Mouse (Mus musculus) bone marrow macrophage, adult 2 months (primary cell): ENCODE results near the gene Lrp4. TPM values are rescaled to one million over a fixed set of nuclear protein-coding genes. Genes with fewer than 3 reads are reported as not detected.
A peak's percentile ranks its signal among the peaks of the same experiment; 100 is the strongest.

Source experiments
- H3K27ac ChIP-seq: 2 replicates; pipeline ENCODE4 v1.5.1; 2012; ENCODE audit warnings: low read depth, low read length; ENCODE audit not compliant: insufficient read depth
- H3K4me1 ChIP-seq: 2 replicates; pipeline ENCODE4 v1.6.1; 2012; ENCODE audit warnings: low read length; ENCODE audit not compliant: control insufficient read depth, insufficient read depth
- H3K4me3 ChIP-seq: 2 replicates; pipeline ENCODE4 v1.5.1; 2012; ENCODE audit warnings: mild to moderate bottlenecking, low read length, moderate library complexity; ENCODE audit not compliant: insufficient read depth
- CTCF ChIP-seq: IDR thresholded peaks from 2 replicates; pipeline ENCODE4 v1.5.1; 2012; ENCODE audit warnings: low read depth, mild to moderate bottlenecking, low read length, moderate library complexity
- POLR2A ChIP-seq: IDR thresholded peaks from 2 replicates; pipeline ENCODE4 v1.6.1; 2012; ENCODE audit warnings: mild to moderate bottlenecking, low read depth, low read length, borderline replicate concordance
- polyA plus RNA-seq: library from polyadenylated mRNA; stranded (reverse); fragments of >200 nt; gene quantifications from 2 replicates; pipeline ENCODE4 v1.2.4, GENCODE M21; 2012; ENCODE audit not compliant: missing spikeins, insufficient read depth, insufficient read length

The Lrp4 gene
- polyA plus RNA-seq, 1 experiment: 3.8 TPM

DNA sequence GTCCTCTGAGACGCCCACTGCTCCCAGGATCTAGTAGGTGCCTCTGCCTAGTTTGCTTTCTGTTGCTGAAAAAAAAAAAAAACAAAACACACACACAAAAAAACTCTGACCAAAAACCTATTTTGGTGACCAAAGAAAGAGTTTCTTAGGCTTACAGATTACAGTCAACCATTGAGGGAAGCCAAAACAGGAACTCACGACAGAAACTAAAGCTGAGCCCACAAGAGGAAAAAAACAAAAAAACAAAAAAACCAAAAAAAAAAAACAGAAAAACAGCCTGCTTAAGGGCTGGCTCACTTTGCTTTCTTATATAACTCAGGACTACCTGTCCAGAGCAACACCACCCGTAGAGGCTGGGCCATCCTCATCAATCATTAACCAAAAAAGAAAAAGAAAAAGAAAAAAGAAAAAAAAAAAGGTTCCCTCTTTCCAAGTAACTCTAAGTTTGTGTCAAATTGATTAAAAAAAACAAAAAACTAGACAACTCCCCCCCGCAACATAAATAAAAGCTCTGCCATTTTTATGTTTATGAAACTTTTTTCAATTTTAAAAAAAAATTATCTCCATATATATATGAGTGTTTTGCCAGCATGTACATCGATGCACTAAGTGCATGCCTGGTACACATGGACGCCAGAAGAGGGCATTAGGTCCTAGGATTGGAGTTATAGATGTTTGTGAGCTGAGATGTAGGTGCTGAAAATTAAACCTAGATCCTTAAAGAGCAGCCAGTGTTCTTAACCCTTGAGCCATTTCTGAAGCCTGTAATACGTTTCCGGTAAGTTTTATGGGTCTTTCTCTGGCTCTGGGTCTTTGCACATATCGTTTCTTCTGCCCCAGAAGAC lies 3.9 kb upstream of the Lrp4 start:
- Histone ChIP-seq H3K4me1 (peaks cover 4% of the 10 kb centered on the region), H3K4me3 (no peak overlapping the region), H3K27ac (no peak overlapping the region)
- no peak for TF ChIP-seq CTCF
- no peak for TF ChIP-seq POLR2A

DNA sequence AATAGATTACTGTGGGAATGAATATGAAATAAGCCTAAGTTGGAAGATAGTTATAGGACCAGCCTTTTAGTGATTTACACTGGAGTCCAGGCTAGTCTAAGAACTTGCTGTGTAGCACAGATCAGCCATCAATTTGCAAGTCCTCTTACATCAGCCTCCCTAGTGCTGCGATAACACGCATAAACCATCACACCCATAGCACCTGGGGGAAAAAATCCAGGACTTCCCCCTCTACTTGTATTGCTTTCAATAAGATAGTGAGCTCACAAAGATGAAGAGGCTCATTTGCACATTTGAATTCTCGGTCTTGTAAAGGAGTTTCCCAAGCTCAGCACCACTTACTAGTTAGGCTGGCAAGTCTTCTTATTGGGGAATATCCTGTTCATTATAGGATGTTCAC lies 2.9 kb upstream of the Lrp4 start:
- H3K27ac ChIP-seq: no peak overlapping the region
- no peak overlapping the region for H3K4me3 ChIP-seq
- peaks cover 9% of the 10 kb centered on the region for H3K4me1 ChIP-seq
- TF ChIP-seq POLR2A: no peak
- TF ChIP-seq CTCF: no peak

DNA sequence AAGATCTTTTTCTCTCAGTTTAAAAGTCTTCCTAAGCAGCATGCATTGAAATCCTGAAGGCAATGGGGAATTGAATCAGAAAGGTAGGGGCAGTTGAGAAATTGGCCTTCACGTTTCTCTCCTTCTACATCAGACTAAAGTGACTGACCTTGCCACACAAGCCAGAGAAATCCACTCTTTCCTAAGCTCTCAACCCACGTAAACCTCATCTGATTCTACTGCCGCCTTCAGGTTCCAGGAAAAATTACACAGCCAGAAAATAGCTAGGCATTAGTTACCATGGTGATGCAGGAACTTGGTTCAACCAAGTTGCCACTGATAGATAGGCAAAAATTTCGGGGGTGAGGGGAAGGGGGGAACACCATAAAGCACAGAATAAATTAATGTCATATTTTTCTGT lies 1.5 kb upstream of the Lrp4 start:
- Histone ChIP-seq H3K4me1 (peaks cover 9% of the 10 kb centered on the region), H3K4me3 (no peak overlapping the region), H3K27ac (no peak overlapping the region)
- no peak for TF ChIP-seq CTCF
- no peak for TF ChIP-seq POLR2A

- Histone ChIP-seq H3K4me1 (peaks cover 9% of the 10 kb centered on the region), H3K27ac (no peak overlapping the region), H3K4me3 (no peak overlapping the region)
- TF ChIP-seq POLR2A (no peak), CTCF (no peak)
These were observed 715 bp upstream of the Lrp4 start for GRCm38 (mm10) chr2:91456491-91457100.

DNA sequence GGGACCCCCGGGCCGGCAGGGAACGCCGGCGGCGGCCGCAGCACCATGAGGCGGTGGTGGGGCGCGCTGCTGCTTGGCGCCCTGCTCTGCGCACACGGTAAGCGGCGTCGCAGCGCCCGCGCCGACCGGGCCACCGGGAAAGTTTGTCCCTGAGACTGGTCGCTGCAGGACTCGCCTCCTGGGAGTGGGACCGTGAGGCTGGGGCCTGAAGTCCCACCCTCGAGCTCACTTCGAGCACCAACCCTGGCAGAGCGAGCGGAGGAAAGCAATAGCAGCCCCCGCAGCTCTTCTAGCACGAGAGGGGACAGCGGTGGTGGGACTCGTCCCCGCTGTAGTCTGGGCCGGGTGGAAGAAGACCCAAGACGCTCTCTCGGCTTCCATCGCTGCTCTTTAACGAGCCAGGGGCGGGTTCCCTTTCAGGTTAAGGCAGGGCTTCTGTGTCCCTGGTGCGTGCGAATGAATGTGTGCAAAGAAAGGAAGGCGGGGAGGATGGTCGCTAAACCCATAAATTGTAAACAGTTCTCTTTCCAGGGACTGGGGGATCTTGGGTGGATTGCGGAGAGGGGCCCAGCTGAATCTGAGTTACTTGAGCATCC lies 443 bp downstream of the Lrp4 start:
- no peak overlapping the region for H3K27ac ChIP-seq
- TF ChIP-seq CTCF: no peak
- no peak for TF ChIP-seq POLR2A
- H3K4me1 ChIP-seq: peaks cover 9% of the 10 kb centered on the region
- H3K4me3 ChIP-seq: peak overlapping the region; percentile 67

DNA sequence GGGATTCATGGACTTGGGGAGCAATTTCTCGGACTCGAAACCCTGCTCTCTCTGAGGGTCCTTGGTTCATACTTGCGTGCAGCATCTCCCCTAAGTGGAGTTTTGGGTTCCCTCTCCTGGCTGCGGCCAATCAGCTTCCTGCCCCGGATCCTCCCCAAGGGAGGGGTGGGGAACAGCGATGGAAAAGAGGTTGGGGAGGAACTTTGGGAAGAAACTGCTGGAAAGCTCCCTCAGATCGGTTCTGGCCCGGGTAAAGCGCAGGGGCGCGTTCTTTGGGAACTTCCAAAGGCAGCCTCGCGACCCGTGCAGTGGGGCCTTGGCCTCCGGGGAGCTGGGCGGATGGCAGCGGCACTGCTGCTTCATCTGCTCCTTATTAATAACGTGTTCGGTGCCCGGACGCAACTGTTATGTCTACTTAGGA lies 951 bp downstream of the Lrp4 start:
- no peak for TF ChIP-seq POLR2A
- H3K4me3 ChIP-seq: peak overlapping the region; percentile 67
- no peak overlapping the region for H3K27ac ChIP-seq
- peaks cover 5% of the 10 kb centered on the region; the same call in 1 of the 2 replicates for H3K4me1 ChIP-seq

DNA sequence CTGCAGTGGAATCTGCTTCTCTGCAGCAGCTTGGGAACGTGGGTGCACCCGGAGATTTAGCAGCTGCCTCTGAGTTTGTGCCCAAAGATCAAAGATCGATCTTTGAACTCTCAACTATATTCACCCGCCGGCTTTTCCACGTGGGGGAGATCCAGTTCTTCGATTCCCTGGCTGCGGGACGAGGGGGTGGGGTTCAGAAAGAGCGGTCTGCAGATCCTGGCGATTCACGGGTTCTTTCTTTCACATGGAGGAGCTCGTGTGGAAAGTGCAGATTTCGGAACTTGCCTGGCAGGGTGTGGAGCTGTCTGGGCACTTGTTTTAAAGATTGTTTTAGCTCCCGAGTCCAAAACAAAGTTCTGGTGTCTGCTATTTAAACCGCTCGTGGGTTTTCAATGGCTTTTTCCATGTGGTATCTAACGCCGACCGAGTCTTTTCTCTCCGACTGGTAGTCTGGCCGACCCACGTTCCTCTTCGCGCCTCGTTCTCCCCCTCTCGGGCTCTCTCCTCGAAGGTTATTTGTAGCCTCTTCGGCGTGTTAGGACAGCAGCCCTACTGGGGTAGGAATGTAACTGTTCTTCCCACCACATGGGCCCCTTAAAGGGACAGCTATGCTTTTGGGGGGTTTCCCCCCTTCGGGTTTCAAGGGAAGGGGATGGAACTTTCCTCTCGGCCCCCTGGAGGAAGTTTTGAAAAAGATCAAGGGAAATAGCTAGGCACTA lies 1.5 kb downstream of the Lrp4 start:
- TF ChIP-seq POLR2A: no peak
- TF ChIP-seq CTCF: no peak; the same call in 1 of the 2 replicates
- Histone ChIP-seq H3K4me3 (peak overlapping the region; percentile 67), H3K4me1 (peaks cover 5% of the 10 kb centered on the region; the same call in 1 of the 2 replicates), H3K27ac (no peak overlapping the region)

GRCm38 (mm10) chr2:91460076-91460475 lies 2.8 kb downstream of the Lrp4 start:
- TF ChIP-seq POLR2A (no peak), CTCF (no peak)
- Histone ChIP-seq H3K27ac (no peak overlapping the region), H3K4me1 (peaks cover 5% of the 10 kb centered on the region; the same call in 1 of the 2 replicates), H3K4me3 (no peak overlapping the region)

DNA sequence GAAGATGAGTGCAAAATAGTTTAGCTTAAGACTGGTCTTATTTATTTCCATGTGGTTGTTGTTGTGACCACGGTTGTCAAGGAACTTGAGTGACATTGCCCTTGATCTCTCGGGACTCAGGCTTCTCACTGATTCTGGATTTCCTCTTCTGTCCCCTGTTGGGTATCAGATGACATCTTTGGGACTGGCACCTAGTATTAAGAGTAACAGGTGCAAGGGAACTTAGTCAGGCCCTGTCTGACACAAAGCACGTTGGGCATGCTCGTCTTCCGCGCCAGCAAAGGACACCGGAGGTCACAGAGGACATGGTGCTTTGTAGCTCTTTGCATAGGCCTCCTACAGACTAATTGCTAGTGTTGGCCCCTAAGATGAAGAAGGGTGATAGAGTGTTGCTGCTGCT lies 3.5 kb downstream of the Lrp4 start:
- H3K4me3 ChIP-seq: no peak overlapping the region

More for the DNA sequence above, 3.5 kb downstream of the Lrp4 start:
- peaks cover 5% of the 10 kb centered on the region; the same call in 1 of the 2 replicates for H3K4me1 ChIP-seq
- TF ChIP-seq POLR2A (no peak), CTCF (no peak)
- H3K27ac ChIP-seq: no peak overlapping the region
